Mouse (Mus musculus) heart, embryonic 14.5 days (tissue): ENCODE measurements around the gene Pnldc1. TPM values are rescaled to one million over a fixed set of nuclear protein-coding genes. Genes with fewer than 3 reads are reported as not detected.

Experiments
- ATAC-seq: fragments of 200-750 bp; cut with Nextera tagmentation; 2 replicates; pipeline ENCODE4 v1.8.0; 2017; ENCODE audit warnings: low read depth, moderate TSS enrichment; ENCODE audit not compliant: insufficient number of reproducible peaks, insufficient read depth, low FRiP score
- H3K27ac ChIP-seq, 2 experiments: fragments of 200-500 bp in 1 of 2; fragments of 300-500 bp in 1 of 2; sonication (generic) in 1 of 2; replicated peaks in 1 of 2; 2 replicates each; pipeline ENCODE4 v1.5.1; 2012 to 2014; ENCODE audit warnings: low read depth in 2 of 2, low read length in 2 of 2, control low read depth in 1 of 2, mild to moderate bottlenecking in 1 of 2, mixed read lengths in 1 of 2; ENCODE audit not compliant: control insufficient read depth in 1 of 2, insufficient read depth in 1 of 2
- H3K27me3 ChIP-seq: fragments of 300-500 bp; sonication (generic); 2 replicates; pipeline ENCODE4 v1.6.1; 2014; ENCODE audit warnings: mild to moderate bottlenecking, low read length, control low read depth; ENCODE audit not compliant: control insufficient read depth, insufficient read depth
- H3K36me3 ChIP-seq: fragments of 300-500 bp; sonication (generic); 2 replicates; pipeline ENCODE4 v1.6.1; 2014; ENCODE audit warnings: mild to moderate bottlenecking, control low read depth, low read length, mixed read lengths; ENCODE audit not compliant: control insufficient read depth, insufficient read depth
- H3K4me1 ChIP-seq, 2 experiments: fragments of 200-500 bp in 1 of 2; fragments of 300-500 bp in 1 of 2; sonication (generic) in 1 of 2; 2 replicates each; pipeline ENCODE4 v1.6.1; 2012 to 2014; ENCODE audit warnings: low read length in 2 of 2, control low read depth in 1 of 2, mixed read lengths in 1 of 2; ENCODE audit not compliant: control insufficient read depth in 2 of 2, insufficient read depth in 2 of 2
- H3K4me2 ChIP-seq: fragments of 300-500 bp; sonication (generic); 2 replicates; pipeline ENCODE4 v1.6.1; 2014; ENCODE audit warnings: mild to moderate bottlenecking, low read length
- H3K4me3 ChIP-seq, 2 experiments: fragments of 200-500 bp in 1 of 2; fragments of 300-500 bp in 1 of 2; sonication (generic) in 1 of 2; 2 replicates each; pipeline ENCODE4 v1.5.1; 2012 to 2014; ENCODE audit warnings: low read length in 2 of 2, mild to moderate bottlenecking in 2 of 2, control low read depth in 1 of 2, low read depth in 1 of 2, moderate library complexity in 1 of 2; ENCODE audit not compliant: control insufficient read depth in 1 of 2, insufficient read depth in 1 of 2
- H3K9ac ChIP-seq: fragments of 300-500 bp; sonication (generic); 2 replicates; pipeline ENCODE4 v1.6.1; 2014; ENCODE audit warnings: mild to moderate bottlenecking, low read length
- H3K9me3 ChIP-seq: fragments of 300-500 bp; sonication (generic); 2 replicates; pipeline ENCODE4 v1.6.1; 2016; ENCODE audit warnings: low read length, control low read depth; ENCODE audit not compliant: control insufficient read depth
- WGBS: fragments of 180-500 bp; shearing (Covaris S2); extraction: QIAGEN DNeasy Blood & Tissue Kit; methylation state at CpG from one replicate; pipeline ENCODE4 v1.1.7; 2014; 5-methylcytosine and 5-hydroxymethylcytosine counted together
- microRNA-seq: library from miRNA; unstranded; fragments of <30 nt; microRNA quantifications from one replicate; pipeline ENCODE4, GENCODE M21; 2016
- polyA plus RNA-seq: library from polyadenylated mRNA; unstranded; fragments of >200 nt; fragmentation: Nextera tagmentation; extraction: Ambion mirVana; gene quantifications from 2 replicates; pipeline ENCODE4 v1.2.1, GENCODE M21; 2014

The Pnldc1 gene
- polyA plus RNA-seq, 1 experiment from 2014 or later: 1.6 TPM

DNA sequence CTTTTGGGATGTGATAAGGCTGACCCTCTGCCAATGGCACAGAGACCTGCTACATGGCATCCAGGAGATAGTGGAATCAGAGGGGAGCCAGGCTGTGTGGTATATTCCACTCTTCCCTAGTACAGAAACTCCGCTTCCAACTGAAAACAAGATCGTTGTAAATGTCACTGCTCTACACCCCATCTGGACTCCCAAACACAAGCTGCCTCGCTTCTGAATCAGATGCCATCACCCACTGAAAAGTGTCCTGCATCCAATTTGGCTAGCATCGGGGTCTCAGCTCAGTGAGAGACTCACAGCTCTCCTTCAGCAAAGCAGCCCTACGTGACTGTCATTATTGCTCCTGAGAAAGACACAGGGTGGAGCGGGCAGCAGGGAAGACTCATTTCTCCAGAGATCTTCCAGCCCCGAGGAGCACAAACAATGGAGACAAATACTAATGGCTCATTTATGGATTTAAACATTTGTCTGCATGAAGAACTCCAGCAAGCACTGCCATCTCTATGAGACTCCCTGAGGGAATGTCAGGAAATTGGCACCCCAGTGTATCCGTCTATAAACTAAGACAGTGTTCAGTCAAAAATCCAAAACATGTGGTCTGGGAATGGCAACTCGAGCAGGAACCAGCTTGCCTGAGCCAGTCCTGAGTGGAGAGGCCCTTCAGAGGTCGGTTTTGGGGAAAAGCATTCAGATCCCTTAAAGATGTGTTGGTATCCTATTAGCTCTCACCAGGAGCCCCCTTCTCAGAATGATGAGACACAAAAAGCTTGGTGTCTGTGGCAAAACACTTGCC, 70.4 kb downstream of the Pnldc1 start:
- Histone ChIP-seq H3K4me2 (no peak overlapping the region), H3K9ac (no peak overlapping the region), H3K36me3 (no peaks in the 10 kb centered on the region), H3K4me3 (no peak overlapping the region), H3K27ac (no peak overlapping the region), H3K9me3 (no peaks in the 10 kb centered on the region), H3K4me1 (no peaks in the 10 kb centered on the region; a peak in 1 of 4 replicates), H3K27me3 (no peaks in the 10 kb centered on the region)
- no peak for ATAC-seq
- WGBS: 68% methylated on average over 10 of the region's 10 CpGs

Small RNAs within 50 kb of the gene (microRNA-seq; reads per million reads assigned to microRNA genes)
- not detected for gene Gm24085

Other genes with a start within 250 kb of the Pnldc1 start
- 28.7 and 42.4 TPM in 2 replicates for gene Slc22a1, start 234.4 kb downstream of the Pnldc1 start, polyA plus RNA-seq
- 196 and 201 TPM in 2 replicates for gene Igf2r, start 140.6 kb downstream of the Pnldc1 start, polyA plus RNA-seq
- 0.65 and 0.70 TPM in 2 replicates for gene Mas1, start 42.1 kb downstream of the Pnldc1 start, polyA plus RNA-seq
- gene Mrgprh, start 34.2 kb downstream of the Pnldc1 start, polyA plus RNA-seq: 0.09 and 0.16 TPM in 2 replicates
- 345 and 353 TPM in 2 replicates for gene Tcp1, start 5.5 kb upstream of the Pnldc1 start, polyA plus RNA-seq
- gene Mrpl18, start 6.1 kb upstream of the Pnldc1 start, polyA plus RNA-seq: 197 and 200 TPM in 2 replicates
- gene Acat3, start 30.4 kb upstream of the Pnldc1 start, polyA plus RNA-seq: 0.24 and 0.28 TPM in 2 replicates
- 22.8 and 25.6 TPM in 2 replicates for gene Acat2, start 50.5 kb upstream of the Pnldc1 start, polyA plus RNA-seq
- gene Wtap, start 83.9 kb upstream of the Pnldc1 start, polyA plus RNA-seq: 83.1 and 85.7 TPM in 2 replicates
- gene Sod2, start 96.6 kb upstream of the Pnldc1 start, polyA plus RNA-seq: 520 and 533 TPM in 2 replicates
- gene Gpr31b, start 142.1 kb upstream of the Pnldc1 start, polyA plus RNA-seq: 0.30 TPM in 1 of 2 replicates, not detected in the other
- 0.15 TPM in 1 of 2 replicates, not detected in the other for gene Tcp10b, start 150.9 kb upstream of the Pnldc1 start, polyA plus RNA-seq
- not detected in 2 replicates for gene Unc93a, start 221.6 kb upstream of the Pnldc1 start, polyA plus RNA-seq